Mouse (Mus musculus) stomach, embryonic 15.5 days (tissue): ENCODE measurements around the gene Atp1b2. TPM values are rescaled to one million over a fixed set of nuclear protein-coding genes. Genes with fewer than 3 reads are reported as not detected.

Experiments
- ATAC-seq: fragments of 200-750 bp; cut with Nextera tagmentation; 2 replicates; pipeline ENCODE4 v1.8.0; 2017; ENCODE audit warnings: low read depth, moderate number of reproducible peaks, moderate TSS enrichment; ENCODE audit not compliant: insufficient read depth, low FRiP score
- H3K27ac ChIP-seq: fragments of 300-500 bp; sonication (generic); 2 replicates; pipeline ENCODE4 v1.5.1; 2015; ENCODE audit warnings: mild to moderate bottlenecking, inconsistent platforms
- H3K27me3 ChIP-seq: fragments of 300-500 bp; sonication (generic); replicated peaks from 2 replicates; pipeline ENCODE4 v1.6.1; 2015; ENCODE audit warnings: inconsistent platforms
- H3K36me3 ChIP-seq: fragments of 300-500 bp; sonication (generic); 2 replicates; pipeline ENCODE4 v1.6.1; 2015; ENCODE audit warnings: inconsistent platforms
- H3K4me1 ChIP-seq: fragments of 300-500 bp; sonication (generic); 2 replicates; pipeline ENCODE4 v1.6.1; 2015; ENCODE audit warnings: inconsistent platforms
- H3K4me2 ChIP-seq: fragments of 300-500 bp; sonication (generic); 2 replicates; pipeline ENCODE4 v1.6.1; 2015; ENCODE audit warnings: mild to moderate bottlenecking, inconsistent platforms
- H3K4me3 ChIP-seq: fragments of 300-500 bp; sonication (generic); replicated peaks from 2 replicates; pipeline ENCODE4 v1.5.1; 2015; ENCODE audit warnings: inconsistent platforms
- H3K9ac ChIP-seq: fragments of 300-500 bp; sonication (generic); 2 replicates; pipeline ENCODE4 v1.6.1; 2015; ENCODE audit warnings: inconsistent platforms
- H3K9me3 ChIP-seq: fragments of 300-500 bp; sonication (generic); 2 replicates; pipeline ENCODE4 v1.6.1; 2016; ENCODE audit warnings: inconsistent platforms
- WGBS: fragments of 180-500 bp; shearing (Covaris S2); methylation state at CpG from one replicate; pipeline ENCODE4 v1.1.7; 2015; 5-methylcytosine and 5-hydroxymethylcytosine counted together
- microRNA counts: library from miRNA; unstranded; fragments of <30 nt; microRNA quantifications from one replicate; lab custom pipeline; 2016
- microRNA-seq: library from miRNA; unstranded; fragments of <30 nt; microRNA quantifications from one replicate; pipeline ENCODE4, GENCODE M21; 2016
- polyA plus RNA-seq: library from polyadenylated mRNA; unstranded; fragments of >200 nt; fragmentation: Nextera tagmentation; extraction: Ambion mirVana; gene quantifications from 2 replicates; pipeline ENCODE4 v1.2.1, GENCODE M21; 2015

Atp1b2 gene
- polyA plus RNA-seq, 1 experiment from 2014 or later = 7.7 TPM

GRCm38 (mm10) chr11:69553341-69553721 is 52.4 kb downstream of the Atp1b2 start:
- WGBS = 20% methylated on average over 2 of the region's 2 CpGs
- no peaks in the 10 kb centered on the region for H3K36me3 ChIP-seq
- no peak for ATAC-seq

GRCm38 (mm10) chr11:69552622-69553340 is 53.0 kb downstream of the Atp1b2 start:
- H3K4me2 ChIP-seq = no peak overlapping the region
- no peaks in the 10 kb centered on the region for H3K9me3 ChIP-seq
- H3K27me3 ChIP-seq = 0 out of 2 replicates have a peak, but pooled peaks cover 3% of the 10 kb centered on the region
- no peak for ATAC-seq
- H3K36me3 ChIP-seq = no peaks in the 10 kb centered on the region
- no peak overlapping the region for H3K4me3 ChIP-seq
- H3K27ac ChIP-seq = no peak overlapping the region
- H3K4me1 ChIP-seq = peaks cover 5% of the 10 kb centered on the region; the same call in 1 of the 2 replicates
- H3K9ac ChIP-seq = no peak overlapping the region
- WGBS = 25% methylated on average over 14 of the region's 14 CpGs

More at GRCm38 (mm10) chr11:69553341-69553721, 52.4 kb downstream of the Atp1b2 start:
- Histone ChIP-seq H3K27me3 (0 out of 2 replicates have a peak, but pooled peaks cover 3% of the 10 kb centered on the region), H3K4me2 (no peak overlapping the region), H3K4me1 (peaks cover 2% of the 10 kb centered on the region; the same call in 1 of the 2 replicates), H3K9me3 (no peaks in the 10 kb centered on the region), H3K4me3 (no peak overlapping the region), H3K27ac (no peak overlapping the region), H3K9ac (no peak overlapping the region)

GRCm38 (mm10) chr11:69551310-69551709 is 54.4 kb downstream of the Atp1b2 start:
- no peak overlapping the region for H3K4me2 ChIP-seq
- ATAC-seq = no peak
- H3K27me3 ChIP-seq = 0 out of 2 replicates have a peak, but pooled peaks cover 3% of the 10 kb centered on the region
- H3K4me3 ChIP-seq = no peak overlapping the region
- H3K4me1 ChIP-seq = peaks cover 18% of the 10 kb centered on the region
- no peak overlapping the region for H3K9ac ChIP-seq
- H3K9me3 ChIP-seq = no peaks in the 10 kb centered on the region
- 67% methylated on average over 4 of the region's 4 CpGs for WGBS
- H3K36me3 ChIP-seq = no peaks in the 10 kb centered on the region
- no peak overlapping the region for H3K27ac ChIP-seq

MicroRNAs encoded within 50 kb of the gene (microRNA counts, 519-probe panel; counts per million panel counts)
- microRNA mmu-miR-467f (lab: Ali Mortazavi, UCI) = 2,974 counts per million, percentile 75 among the panel's probes with 10 or more counts

Small RNAs within 50 kb of the gene (microRNA-seq; reads per million reads assigned to microRNA genes)
- not detected for gene Mir467f

Other genes with a start within 250 kb of the Atp1b2 start
- 53.4 and 54.0 TPM in 2 replicates for gene Chd3, start 236.5 kb downstream of the Atp1b2 start, polyA plus RNA-seq
- gene Naa38, start 210.5 kb downstream of the Atp1b2 start, polyA plus RNA-seq = 154 and 179 TPM in 2 replicates
- gene Cyb5d1, start 210.3 kb downstream of the Atp1b2 start, polyA plus RNA-seq = 24.9 and 25.3 TPM in 2 replicates
- gene Tmem88, start 207.7 kb downstream of the Atp1b2 start, polyA plus RNA-seq = 26.7 and 29.4 TPM in 2 replicates
- 25.4 and 26.5 TPM in 2 replicates for gene Kdm6b, start 192.3 kb downstream of the Atp1b2 start, polyA plus RNA-seq
- 0.81 and 1.1 TPM in 2 replicates for gene Dnah2, start 56.8 kb downstream of the Atp1b2 start, polyA plus RNA-seq
- 10.4 and 12.6 TPM in 2 replicates for gene Efnb3, start 45.7 kb downstream of the Atp1b2 start, polyA plus RNA-seq
- gene Wrap53, start 25.7 kb downstream of the Atp1b2 start, polyA plus RNA-seq = 21.6 and 24.5 TPM in 2 replicates
- 122 and 130 TPM in 2 replicates for gene Trp53, start 25.6 kb downstream of the Atp1b2 start, polyA plus RNA-seq
- 0.99 and 2.1 TPM in 2 replicates for gene Shbg, start 12.0 kb upstream of the Atp1b2 start, polyA plus RNA-seq
- gene Sat2, start 16.1 kb upstream of the Atp1b2 start, polyA plus RNA-seq = 14.4 and 17.8 TPM in 2 replicates
- gene Fxr2, start 27.0 kb upstream of the Atp1b2 start, polyA plus RNA-seq = 21.0 and 27.0 TPM in 2 replicates
- 3.7 and 6.0 TPM in 2 replicates for gene Sox15, start 49.4 kb upstream of the Atp1b2 start, polyA plus RNA-seq
- 58.7 and 66.1 TPM in 2 replicates for gene Mpdu1, start 56.7 kb upstream of the Atp1b2 start, polyA plus RNA-seq
- 15.5 and 16.3 TPM in 2 replicates for gene Cd68, start 60.2 kb upstream of the Atp1b2 start, polyA plus RNA-seq
- 442 and 514 TPM in 2 replicates for gene Eif4a1, start 66.5 kb upstream of the Atp1b2 start, polyA plus RNA-seq
- gene Senp3, start 76.1 kb upstream of the Atp1b2 start, polyA plus RNA-seq = 69.1 and 74.5 TPM in 2 replicates
- gene Tnfsf13, start 79.8 kb upstream of the Atp1b2 start, polyA plus RNA-seq = 0.31 and 0.61 TPM in 2 replicates
- gene Tnfsf12, start 89.9 kb upstream of the Atp1b2 start, polyA plus RNA-seq = 8.0 and 8.9 TPM in 2 replicates
- 3.3 and 3.5 TPM in 2 replicates for gene Tnfsfm13, start 90.2 kb upstream of the Atp1b2 start, polyA plus RNA-seq
- 21.0 and 25.8 TPM in 2 replicates for gene Polr2a, start 152.7 kb upstream of the Atp1b2 start, polyA plus RNA-seq
- 0.12 TPM in 1 of 2 replicates, not detected in the other for gene Slc35g3, start 156.0 kb upstream of the Atp1b2 start, polyA plus RNA-seq
- 2.7 and 3.0 TPM in 2 replicates for gene Zbtb4, start 160.0 kb upstream of the Atp1b2 start, polyA plus RNA-seq
- gene Chrnb1, start 190.0 kb upstream of the Atp1b2 start, polyA plus RNA-seq = 5.1 and 6.0 TPM in 2 replicates
- 2.2 and 2.4 TPM in 2 replicates for gene Fgf11, start 195.9 kb upstream of the Atp1b2 start, polyA plus RNA-seq
- 19.9 and 20.4 TPM in 2 replicates for gene Tmem102, start 199.7 kb upstream of the Atp1b2 start, polyA plus RNA-seq
- not detected in 2 replicates for gene Gm39566, start 209.4 kb upstream of the Atp1b2 start, polyA plus RNA-seq
- not detected in 2 replicates for gene Spem2, start 212.5 kb upstream of the Atp1b2 start, polyA plus RNA-seq
- gene Spem1, start 216.2 kb upstream of the Atp1b2 start, polyA plus RNA-seq = not detected in 2 replicates
- 6.3 and 7.4 TPM in 2 replicates for gene Nlgn2, start 231.8 kb upstream of the Atp1b2 start, polyA plus RNA-seq
- gene Tmem256, start 232.6 kb upstream of the Atp1b2 start, polyA plus RNA-seq = 400 and 416 TPM in 2 replicates
- 80.8 and 81.3 TPM in 2 replicates for gene Plscr3, start 240.4 kb upstream of the Atp1b2 start, polyA plus RNA-seq